Mouse (Mus musculus) liver, embryonic 14.5 days (tissue): ENCODE results near the gene Ficd.

Experiments
- CTCF ChIP-seq: IDR thresholded peaks from 2 replicates; pipeline ENCODE4 v1.5.1; 2016; ENCODE audit warnings: antibody characterized with exemption, low read depth, control low read depth
- EP300 ChIP-seq: IDR thresholded peaks from 2 replicates; pipeline ENCODE4 v1.6.1; 2016; ENCODE audit warnings: antibody characterized with exemption, low read depth

GRCm38 (mm10) chr5:113694415-113694814, 41.2 kb upstream of the Ficd start:
- TF ChIP-seq CTCF (no peak), EP300 (no peak)
